In genomic region chr2:168763785-168764184, GRCm38 (mm10) we compare ENCODE assay signal across 13 mouse cellular contexts. TPM values are rescaled to one million over a fixed set of nuclear protein-coding genes. Genes with fewer than 3 reads are reported as not detected.
A peak's percentile ranks its signal among the peaks of the same experiment; 100 is the strongest.
DNase-seq lines count a peak whose midpoint lies in the region; ATAC-seq and TF ChIP-seq lines count a peak whose summit lies in the region.
"Had no signal": no experiment of that assay in that cellular context is flagged by ENCODE, and none has a peak within 500 bp of the region (broad histone marks: within the 10 kb centered on the region; RNA-seq: fewer than 3 reads in every experiment).

No protein-coding gene starts in this region.

- TF ChIP-seq EP300 in liver, postnatal 0 days (IDR thresholded peaks at IDR 0.05; ENCODE audit: low read depth) = no peak

- peaks cover 77% of the 10 kb centered on the region for H3K27me3 ChIP-seq in liver, embryonic 12.5 days (replicated peaks)
- H3K27me3 ChIP-seq in liver, postnatal 0 days (ENCODE audit: insufficient read depth, low read length) = peaks cover 44% of the 10 kb centered on the region
- H3K27me3 ChIP-seq in forebrain, embryonic 13.5 days = peaks cover 52% of the 10 kb centered on the region
- H3K27me3 ChIP-seq in liver, embryonic 13.5 days = peaks cover 78% of the 10 kb centered on the region

- H3K4me1 ChIP-seq in liver, embryonic 12.5 days = peaks cover 10% of the 10 kb centered on the region
- 0 out of 2 replicates have a peak, but pooled peaks cover 2% of the 10 kb centered on the region for H3K4me1 ChIP-seq in liver, postnatal 0 days (ENCODE audit: insufficient read depth)
- H3K4me1 ChIP-seq in forebrain, embryonic 13.5 days = peaks cover 51% of the 10 kb centered on the region
- peaks cover 4% of the 10 kb centered on the region; the same call in 1 of the 2 replicates for H3K4me1 ChIP-seq in liver, embryonic 13.5 days (replicated peaks)

- H3K4me3 ChIP-seq in liver, embryonic 12.5 days = peak overlapping the region; percentile 5; the same call in 1 of the 2 replicates
- H3K4me3 ChIP-seq in liver, postnatal 0 days (ENCODE audit: low read depth, low read length) = no peak overlapping the region
- H3K4me3 ChIP-seq in forebrain, embryonic 13.5 days = peak overlapping the region; percentile 21
- no peak overlapping the region for H3K4me3 ChIP-seq in liver, embryonic 13.5 days (replicated peaks)
- H3K4me3 ChIP-seq: heart, embryonic 15.5 days had no signal

- no peak for ATAC-seq in liver, embryonic 12.5 days
- ATAC-seq in liver, postnatal 0 days = no peak
- ATAC-seq in forebrain, embryonic 13.5 days = no peak
- no peak for ATAC-seq in liver, embryonic 13.5 days (ENCODE audit: low read depth)
- ATAC-seq: CD4-positive, CD25-positive, alpha-beta regulatory T cell, adult 4 months; intestine, postnatal 0 days had no signal

- no peak overlapping the region for H3K9ac ChIP-seq in liver, embryonic 12.5 days
- no peak overlapping the region for H3K9ac ChIP-seq in liver, postnatal 0 days (replicated peaks)
- peak overlapping the region; percentile 34 for H3K9ac ChIP-seq in forebrain, embryonic 13.5 days
- H3K9ac ChIP-seq in liver, embryonic 13.5 days = no peak overlapping the region
- H3K9ac ChIP-seq: heart, embryonic 15.5 days had no signal

- no peaks in the 10 kb centered on the region for H3K36me3 ChIP-seq in liver, embryonic 12.5 days
- no peaks in the 10 kb centered on the region for H3K36me3 ChIP-seq in liver, postnatal 0 days (replicated peaks; ENCODE audit: insufficient read depth, low read length)
- H3K36me3 ChIP-seq in forebrain, embryonic 13.5 days (ENCODE audit: poor library complexity, severe bottlenecking) = no peaks in the 10 kb centered on the region
- no peaks in the 10 kb centered on the region for H3K36me3 ChIP-seq in liver, embryonic 13.5 days
- H3K36me3 ChIP-seq: heart, embryonic 15.5 days had no signal

- WGBS in liver, embryonic 12.5 days (ENCODE audit: insufficient replicate concordance) = 29% methylated on average over 7 of the region's 7 CpGs
- WGBS in liver, postnatal 0 days (ENCODE audit: insufficient replicate concordance) = 17% methylated on average over 7 of the region's 7 CpGs
- 5% methylated on average over 7 of the region's 7 CpGs for WGBS in forebrain, embryonic 13.5 days
- WGBS in liver, embryonic 13.5 days (ENCODE audit: insufficient replicate concordance) = 31% methylated on average over 7 of the region's 7 CpGs

- no peaks in the 10 kb centered on the region for H3K9me3 ChIP-seq in liver, embryonic 12.5 days (replicated peaks)
- H3K9me3 ChIP-seq in liver, postnatal 0 days (ENCODE audit: low read length) = no peaks in the 10 kb centered on the region
- no peaks in the 10 kb centered on the region for H3K9me3 ChIP-seq in forebrain, embryonic 13.5 days (replicated peaks)
- H3K9me3 ChIP-seq in liver, embryonic 13.5 days (replicated peaks) = no peaks in the 10 kb centered on the region
- H3K9me3 ChIP-seq: heart, embryonic 15.5 days had no signal

- no peak for DNase-seq in liver, postnatal 0 days
- no peak for DNase-seq in liver, embryonic 13.5 days
- DNase-seq in urinary bladder, postnatal 25 days (ENCODE audit: low spot score) = no peak
- DNase-seq in kidney, postnatal 14 days = no peak
- DNase-seq in thymus, postnatal 0 days (ENCODE audit: low spot score) = no peak
- DNase-seq: adrenal gland, adult 8-10 months; gastrocnemius, postnatal 25 days; thymus, postnatal 14 days had no signal

- no peak for TF ChIP-seq CTCF in liver, postnatal 0 days (IDR thresholded peaks at IDR 0.05; ENCODE audit: low read depth)

- peak overlapping the region; percentile 61 for H3K4me2 ChIP-seq in liver, embryonic 12.5 days
- no peak overlapping the region for H3K4me2 ChIP-seq in liver, postnatal 0 days (ENCODE audit: low read depth, low read length)
- peak overlapping the region; percentile 91 for H3K4me2 ChIP-seq in forebrain, embryonic 13.5 days
- H3K4me2 ChIP-seq in liver, embryonic 13.5 days = peak overlapping the region; percentile 50
- H3K4me2 ChIP-seq: heart, embryonic 15.5 days had no signal

- H3K27ac ChIP-seq in liver, embryonic 12.5 days = no peak overlapping the region
- H3K27ac ChIP-seq in liver, postnatal 0 days (ENCODE audit: low read depth) = no peak overlapping the region
- peak overlapping the region; percentile 25; the same call in 1 of the 2 replicates for H3K27ac ChIP-seq in forebrain, embryonic 13.5 days
- no peak overlapping the region for H3K27ac ChIP-seq in liver, embryonic 13.5 days
- H3K27ac ChIP-seq: heart, embryonic 15.5 days had no signal

RNA-seq across cellular contexts. Expression of gene Sall4, which starts 4.0 kb away (rescaled TPM):
- 8.5 and 9.3 TPM in 2 replicates for polyA plus RNA-seq in liver, embryonic 12.5 days (2016; fragmentation: Nextera tagmentation; extraction: Ambion mirVana)
- polyA plus RNA-seq in liver, postnatal 0 days (2015; fragmentation: Nextera tagmentation; extraction: Ambion mirVana) = 3.1 TPM in 2 replicates
- polyA plus RNA-seq in forebrain, embryonic 13.5 days (2015; fragmentation: Nextera tagmentation; extraction: Ambion mirVana) = 2.3 and 3.2 TPM in 2 replicates
- polyA plus RNA-seq in liver, embryonic 13.5 days (2015; fragmentation: Nextera tagmentation; extraction: Ambion mirVana) = 5.4 and 7.3 TPM in 2 replicates
- polyA plus RNA-seq in thymus, postnatal 0 days (2015; fragmentation: Nextera tagmentation; extraction: Ambion mirVana) = not detected in 2 replicates

RNA-seq across cellular contexts. Expression of gene Atp9a, which starts 21.6 kb away (rescaled TPM):
- 3.7 and 4.3 TPM in 2 replicates for polyA plus RNA-seq in liver, embryonic 12.5 days (2016; fragmentation: Nextera tagmentation; extraction: Ambion mirVana)
- 7.3 and 7.8 TPM in 2 replicates for polyA plus RNA-seq in liver, postnatal 0 days (2015; fragmentation: Nextera tagmentation; extraction: Ambion mirVana)
- 35.2 and 37.1 TPM in 2 replicates for polyA plus RNA-seq in forebrain, embryonic 13.5 days (2015; fragmentation: Nextera tagmentation; extraction: Ambion mirVana)
- polyA plus RNA-seq in liver, embryonic 13.5 days (2015; fragmentation: Nextera tagmentation; extraction: Ambion mirVana) = 1.8 and 2.1 TPM in 2 replicates
- 6.6 and 7.8 TPM in 2 replicates for polyA plus RNA-seq in thymus, postnatal 0 days (2015; fragmentation: Nextera tagmentation; extraction: Ambion mirVana)

Comparison
In these comparisons a context has a peak if more than half of its experiments do, and no peak if none do; other contexts are left out.
1. H3K4me3 ChIP-seq: peak in liver, embryonic 12.5 days (single experiment) and forebrain, embryonic 13.5 days (single experiment); none in liver, postnatal 0 days (single experiment) and liver, embryonic 13.5 days (single experiment).